Mouse (Mus musculus) spleen, adult 2 months (tissue): ENCODE results near the gene Hist1h3g. TPM values are rescaled to one million over a fixed set of nuclear protein-coding genes. Genes with fewer than 3 reads are reported as not detected.
"Not testable (repeated sequence)": the region's sequence is repeated elsewhere in the genome, so short reads cannot be mapped to it uniquely, and the experiment has no call there.

Experiments
- DNase-seq, 2 experiments: peaks; one replicate each; pipeline versions ENCODE4 v3.0.0 to v3.0.0-alpha.2; 2012 to 2021; ENCODE audit warnings: low spot score in 2 of 2, low read depth in 1 of 2
- H3K27ac ChIP-seq: fragments of 200-500 bp; 2 replicates; pipeline ENCODE4 v1.5.1; 2012; ENCODE audit warnings: low read length, inconsistent platforms; ENCODE audit not compliant: insufficient read depth
- H3K27me3 ChIP-seq: fragments of 200-500 bp; 2 replicates; pipeline ENCODE4 v1.6.1; 2012; ENCODE audit warnings: mild to moderate bottlenecking, moderate library complexity, low read length, inconsistent platforms; ENCODE audit not compliant: control insufficient read depth, insufficient read depth
- H3K36me3 ChIP-seq: fragments of 200-500 bp; 2 replicates; pipeline ENCODE4 v1.6.1; 2012; ENCODE audit warnings: mild to moderate bottlenecking, low read length, inconsistent platforms; ENCODE audit not compliant: control insufficient read depth, insufficient read depth
- H3K4me1 ChIP-seq: fragments of 200-500 bp; 2 replicates; pipeline ENCODE4 v1.6.1; 2011; ENCODE audit warnings: inconsistent platforms; ENCODE audit not compliant: control insufficient read depth, insufficient read depth, insufficient read length
- H3K4me3 ChIP-seq: fragments of 200-500 bp; 2 replicates; pipeline ENCODE4 v1.5.1; 2011; ENCODE audit warnings: mild to moderate bottlenecking, inconsistent platforms; ENCODE audit not compliant: insufficient read depth, insufficient read length; ENCODE audit errors: extremely low read depth
- CTCF ChIP-seq: fragments of 200-500 bp; IDR thresholded peaks from 2 replicates; pipeline ENCODE4 v1.5.1; 2011; ENCODE audit warnings: mild to moderate bottlenecking, inconsistent platforms; ENCODE audit not compliant: insufficient read depth, insufficient read length, insufficient replicate concordance; ENCODE audit errors: extremely low read depth
- POLR2A ChIP-seq: fragments of 200-500 bp; IDR thresholded peaks from 2 replicates; pipeline ENCODE4 v1.6.1; 2011; ENCODE audit warnings: low read depth, low read length, inconsistent platforms
- WGBS: fragments of 180-500 bp; shearing (Covaris S2); methylation state at CpG from one replicate; pipeline ENCODE4 v1.1.7; 2018; 5-methylcytosine and 5-hydroxymethylcytosine counted together
- polyA plus RNA-seq: library from polyadenylated mRNA; depleted of rRNA; stranded (reverse); fragments of >200 nt; gene quantifications from 2 replicates; pipeline ENCODE4 v1.2.3, GENCODE M21; 2012

Gene Hist1h3g
- polyA plus RNA-seq, 1 experiment, result 34.4 TPM

DNA sequence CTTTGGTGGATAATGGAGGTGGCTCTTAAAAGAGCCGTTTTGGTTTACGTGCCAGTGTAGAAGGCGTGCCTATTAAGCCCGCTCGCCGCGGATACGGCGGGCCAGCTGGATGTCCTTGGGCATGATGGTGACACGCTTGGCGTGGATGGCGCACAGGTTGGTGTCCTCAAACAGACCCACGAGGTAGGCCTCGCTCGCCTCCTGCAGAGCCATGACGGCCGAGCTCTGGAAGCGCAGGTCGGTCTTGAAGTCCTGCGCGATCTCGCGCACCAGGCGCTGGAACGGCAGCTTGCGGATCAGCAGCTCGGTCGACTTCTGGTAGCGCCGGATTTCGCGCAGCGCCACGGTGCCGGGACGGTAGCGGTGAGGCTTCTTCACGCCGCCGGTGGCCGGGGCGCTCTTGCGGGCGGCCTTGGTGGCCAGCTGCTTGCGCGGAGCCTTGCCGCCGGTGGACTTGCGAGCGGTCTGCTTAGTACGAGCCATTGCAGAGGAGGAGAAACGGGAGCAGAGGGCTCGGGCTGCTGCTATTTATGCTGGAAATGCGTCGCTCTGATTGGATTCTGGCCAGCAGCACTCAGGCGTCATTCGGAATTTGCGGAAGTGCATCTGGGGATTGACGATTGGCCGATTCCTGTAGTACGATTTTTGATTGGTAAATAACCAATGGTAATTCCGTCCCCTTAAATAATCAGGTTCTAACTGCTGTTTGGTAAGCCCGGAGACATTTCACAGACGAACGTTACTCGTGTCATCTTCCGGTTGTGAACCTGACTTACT lies 26.8 kb downstream of the Hist1h3g start, which contains the start of gene Hist1h3e:
TSS of gene Hist1h3e (minus strand) at position 487 of the 777 bp plus-strand sequence.
- not testable (repeated sequence) for H3K36me3 ChIP-seq, H3K27me3 ChIP-seq, H3K4me1 ChIP-seq
- DNase-seq, result peak; percentile 89 to 98
- peak within 1 kb of the TSS; percentile 88 for H3K27ac ChIP-seq
- TF ChIP-seq POLR2A, result peak; percentile 94
- H3K4me3 ChIP-seq, result peak within 1 kb of the TSS; percentile 54
- WGBS, result under 1% methylated on average over 47 of the region's 67 CpGs

DNA sequence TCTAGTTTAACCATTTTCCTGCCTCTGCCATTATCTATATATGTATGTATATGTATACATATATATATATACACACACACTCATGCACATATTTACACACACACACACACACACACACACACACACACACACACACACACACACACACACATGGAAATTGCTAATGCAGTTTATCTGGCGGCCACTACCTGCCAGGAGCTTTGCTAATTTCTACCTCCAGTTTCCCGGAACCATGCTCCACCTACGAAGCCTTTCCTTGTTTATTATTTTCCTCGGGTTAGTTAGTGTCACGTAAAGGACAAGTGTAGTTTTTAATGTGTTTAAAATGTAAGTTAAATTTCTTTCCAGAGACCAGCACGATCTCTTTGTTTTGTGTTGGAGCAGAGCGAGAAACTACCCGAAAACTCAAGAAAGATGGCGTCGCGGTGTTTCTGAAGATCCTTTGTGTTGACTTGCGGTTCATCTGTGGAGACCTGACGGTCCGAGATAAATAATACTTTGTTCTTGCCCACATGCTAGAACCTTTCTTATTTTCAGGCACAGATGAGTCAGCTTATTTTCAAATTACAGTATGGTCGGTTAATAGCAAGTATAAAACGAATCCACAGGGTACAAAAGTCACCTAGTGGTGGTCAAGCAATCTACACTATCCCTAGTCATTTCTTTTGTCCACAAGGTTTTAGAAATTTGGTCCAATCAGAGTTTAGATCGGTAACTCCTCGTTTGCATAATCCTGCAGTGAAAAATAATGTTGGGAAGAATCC lies 27.7 kb downstream of the Hist1h3g start:
- 5% methylated on average over 18 of the region's 18 CpGs for WGBS
- no peak for TF ChIP-seq POLR2A
- H3K4me1 ChIP-seq, result no peaks in the 10 kb centered on the region
- peak overlapping the region; percentile 51 for H3K4me3 ChIP-seq
- no peak for DNase-seq
- H3K27ac ChIP-seq, result peak overlapping the region; percentile 86
- H3K36me3 ChIP-seq, result no peaks in the 10 kb centered on the region
- H3K27me3 ChIP-seq, result no peaks in the 10 kb centered on the region

DNA sequence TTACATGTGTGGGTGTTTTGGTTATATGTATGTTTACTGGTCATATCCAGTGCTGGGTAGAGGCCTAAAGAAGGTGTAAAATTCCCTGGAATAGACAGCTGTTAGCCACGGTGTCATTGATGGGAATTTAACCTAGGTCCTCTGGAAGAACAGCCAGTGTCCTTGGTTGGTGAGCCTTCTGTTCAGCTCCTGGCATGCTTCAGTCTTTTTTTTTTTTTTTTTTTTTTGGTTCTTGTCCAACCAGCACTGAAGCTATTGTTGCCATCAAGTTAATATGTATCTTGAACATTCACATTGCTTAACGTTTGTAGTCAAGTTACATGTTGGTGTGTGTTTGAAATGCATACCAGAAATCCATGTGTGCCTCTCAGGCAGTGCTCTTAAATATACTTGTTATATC lies 29.3 kb downstream of the Hist1h3g start:
- no peaks in the 10 kb centered on the region for H3K4me1 ChIP-seq
- H3K4me3 ChIP-seq, result no peak overlapping the region
- WGBS, result 89% methylated on average over 2 of the region's 2 CpGs
- DNase-seq, result no peak
- no peak for TF ChIP-seq POLR2A
- no peak for TF ChIP-seq CTCF
- no peak overlapping the region for H3K27ac ChIP-seq
- no peaks in the 10 kb centered on the region for H3K36me3 ChIP-seq
- H3K27me3 ChIP-seq, result no peaks in the 10 kb centered on the region

DNA sequence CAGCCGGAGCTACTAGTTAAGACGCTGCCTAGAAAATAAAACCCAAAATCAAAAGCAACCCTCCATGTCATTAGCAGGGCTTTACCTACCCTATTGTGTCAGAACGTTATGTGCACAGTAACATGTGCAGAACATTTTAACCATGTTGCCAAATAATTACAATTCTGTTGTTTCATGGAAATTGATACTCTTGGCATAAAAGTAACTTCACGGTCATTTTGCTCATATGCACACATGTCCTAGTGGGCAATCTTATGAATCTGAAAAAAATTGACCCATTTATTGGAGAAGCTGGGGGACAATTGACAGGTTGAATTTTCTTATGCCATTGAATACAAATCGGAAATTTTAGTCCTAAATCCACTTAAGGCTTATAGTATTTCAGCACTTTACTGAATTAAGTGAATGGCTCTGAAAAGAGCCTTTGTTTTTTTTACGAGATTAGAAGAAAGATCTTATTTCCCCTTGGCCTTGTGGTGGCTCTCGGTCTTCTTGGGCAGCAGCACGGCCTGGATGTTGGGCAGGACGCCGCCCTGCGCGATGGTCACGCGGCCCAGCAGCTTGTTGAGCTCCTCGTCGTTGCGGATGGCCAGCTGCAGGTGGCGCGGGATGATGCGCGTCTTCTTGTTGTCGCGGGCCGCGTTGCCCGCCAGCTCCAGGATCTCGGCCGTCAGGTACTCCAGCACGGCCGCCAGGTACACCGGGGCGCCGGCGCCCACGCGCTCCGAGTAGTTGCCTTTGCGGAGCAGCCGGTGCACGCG lies 35.2 kb downstream of the Hist1h3g start:
- 3% methylated on average over 29 of the region's 41 CpGs for WGBS

DNA sequence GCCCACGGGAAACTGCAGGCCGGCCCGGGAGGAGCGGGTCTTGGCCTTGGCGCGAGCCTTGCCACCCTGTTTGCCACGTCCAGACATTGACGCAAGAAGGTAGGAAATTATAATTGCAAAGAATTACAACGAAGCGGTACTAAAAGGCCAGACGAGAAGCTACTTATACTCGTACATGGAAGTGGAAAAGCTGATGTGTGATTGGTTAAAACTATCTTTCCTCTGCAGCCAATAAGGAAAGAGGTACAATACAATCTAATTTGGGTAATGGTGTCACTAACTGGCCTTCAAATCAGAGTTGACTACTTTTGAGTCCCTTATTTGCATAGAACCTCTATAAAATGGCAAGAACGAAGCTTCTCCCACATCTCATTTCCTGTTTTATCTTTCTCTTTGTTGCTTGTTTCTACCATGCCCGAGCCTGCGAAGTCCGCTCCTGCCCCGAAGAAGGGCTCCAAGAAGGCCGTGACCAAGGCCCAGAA lies 35.8 kb downstream of the Hist1h3g start, which contains the start of the genes Hist1h2ae and Hist1h2bg:
TSS of gene Hist1h2ae (minus strand) at position 199 of the 482 bp plus-strand sequence.
TSS of gene Hist1h2bg (plus strand) at position 375 of the 482 bp plus-strand sequence.
- H3K27ac ChIP-seq, result peak within 1 kb of the TSS; percentile 99
- WGBS, result under 1% methylated on average over 18 of the region's 18 CpGs
- TF ChIP-seq CTCF (no peak), POLR2A (no peak; the same call in 1 of the 2 replicates)
- peak within 1 kb of the TSS; percentile 61 for H3K4me3 ChIP-seq
- DNase-seq, result peak; percentile 48 to 91
- H3K36me3 ChIP-seq, result no peaks in the 10 kb centered on the region
- H3K4me1 ChIP-seq, result no peaks in the 10 kb centered on the region
- H3K27me3 ChIP-seq, result no peaks in the 10 kb centered on the region

More for the DNA sequence above, 35.2 kb downstream of the Hist1h3g start:
- H3K27me3 ChIP-seq, H3K36me3 ChIP-seq, H3K4me1 ChIP-seq, DNase-seq: not testable (repeated sequence)
- Histone ChIP-seq H3K4me3 (peak overlapping the region; percentile 61), H3K27ac (peak overlapping the region; percentile 99)

DNA sequence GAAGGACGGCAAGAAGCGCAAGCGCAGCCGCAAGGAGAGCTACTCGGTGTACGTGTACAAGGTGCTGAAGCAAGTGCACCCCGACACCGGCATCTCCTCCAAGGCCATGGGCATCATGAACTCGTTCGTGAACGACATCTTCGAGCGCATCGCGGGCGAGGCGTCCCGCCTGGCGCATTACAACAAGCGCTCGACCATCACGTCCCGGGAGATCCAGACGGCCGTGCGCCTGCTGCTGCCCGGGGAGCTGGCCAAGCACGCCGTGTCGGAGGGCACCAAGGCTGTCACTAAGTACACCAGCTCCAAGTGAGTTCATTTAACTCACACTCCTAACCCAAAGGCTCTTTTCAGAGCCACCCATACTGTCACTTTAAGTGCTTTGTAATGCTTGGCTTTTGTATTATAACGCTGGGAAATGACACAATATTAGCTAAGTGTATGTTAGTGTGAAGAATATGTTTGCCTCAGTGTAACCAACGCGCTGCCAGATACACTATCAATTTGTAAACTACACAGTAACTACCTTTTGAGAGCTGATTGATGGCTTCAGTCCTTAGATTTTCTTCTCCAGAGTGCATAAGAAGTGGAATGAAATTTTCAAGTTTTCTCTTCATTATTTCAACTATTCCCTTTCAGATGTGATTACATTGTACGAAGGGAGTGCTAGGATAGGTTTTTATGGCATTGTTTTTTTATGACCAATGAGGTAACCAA lies 36.4 kb downstream of the Hist1h3g start:
- H3K27me3 ChIP-seq, H3K36me3 ChIP-seq, H3K4me1 ChIP-seq, DNase-seq: not testable (repeated sequence)
- H3K27ac ChIP-seq, result peak overlapping the region; percentile 92
- peak overlapping the region; percentile 54 for H3K4me3 ChIP-seq
- WGBS, result under 1% methylated on average over 17 of the region's 34 CpGs
